Mouse (Mus musculus): Measurements from ENCODE around the gene Pcolce2. TPM values are rescaled to one million over a fixed set of nuclear protein-coding genes. Genes with fewer than 3 reads are reported as not detected.

The Pcolce2 gene
- polyA plus RNA-seq, 1 experiment: 1.00 TPM

DNA sequence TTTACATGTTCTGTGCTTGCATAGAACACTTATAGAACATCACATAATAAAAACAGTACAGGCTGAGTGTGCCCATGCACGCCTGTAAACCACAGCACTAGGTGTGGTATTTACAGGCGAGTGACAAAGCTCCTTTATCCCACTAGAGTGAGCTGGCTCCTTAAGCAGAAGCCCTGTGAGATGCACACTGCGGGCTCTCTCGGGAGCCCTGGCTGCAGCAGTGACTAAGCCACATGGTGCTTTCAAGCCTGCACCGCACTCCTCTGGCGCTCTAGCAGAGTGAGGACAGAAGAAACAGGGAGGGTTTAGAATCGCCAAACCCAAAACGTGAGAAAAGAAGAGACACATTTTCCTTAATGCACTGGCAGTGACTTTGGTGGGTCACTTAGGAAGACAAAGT, 75.2 kb downstream of the Pcolce2 start:
- DNase-seq (ENCODE audit: low read depth): peak; percentile 13
- TF ChIP-seq POLR2A (IDR thresholded peaks at IDR 0.05; ENCODE audit: borderline replicate concordance, extremely low read depth, insufficient read depth, insufficient read length, poor library complexity, severe bottlenecking) (no peak), CTCF (IDR thresholded peaks at IDR 0.05; ENCODE audit: borderline replicate concordance, extremely low read depth, insufficient read depth, insufficient read length) (no peak)

DNA sequence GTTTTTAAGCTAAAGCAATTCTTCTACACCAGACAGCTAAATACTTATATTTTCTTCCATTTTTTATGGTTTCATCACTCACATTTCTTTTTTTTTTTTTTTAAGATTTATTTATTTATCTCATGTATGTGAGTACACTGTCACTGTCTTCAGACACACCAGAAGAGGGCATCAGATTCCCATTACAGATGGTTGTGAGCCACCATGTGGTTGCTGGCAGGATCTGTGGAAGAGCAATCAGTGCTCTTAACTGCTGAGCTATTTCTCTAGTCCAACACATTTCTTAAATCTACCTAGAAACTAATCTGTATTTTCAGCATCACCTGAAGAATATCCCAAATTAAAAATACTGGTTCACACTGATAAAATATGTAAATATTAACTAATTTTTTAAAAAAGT, 98.8 kb downstream of the Pcolce2 start:
- TF ChIP-seq CTCF (IDR thresholded peaks at IDR 0.05; ENCODE audit: borderline replicate concordance, extremely low read depth, insufficient read depth, insufficient read length): no peak
- no peak for TF ChIP-seq POLR2A (IDR thresholded peaks at IDR 0.05; ENCODE audit: borderline replicate concordance, extremely low read depth, insufficient read depth, insufficient read length, poor library complexity, severe bottlenecking)
- peak; percentile 13 for DNase-seq (ENCODE audit: low read depth)

DNA sequence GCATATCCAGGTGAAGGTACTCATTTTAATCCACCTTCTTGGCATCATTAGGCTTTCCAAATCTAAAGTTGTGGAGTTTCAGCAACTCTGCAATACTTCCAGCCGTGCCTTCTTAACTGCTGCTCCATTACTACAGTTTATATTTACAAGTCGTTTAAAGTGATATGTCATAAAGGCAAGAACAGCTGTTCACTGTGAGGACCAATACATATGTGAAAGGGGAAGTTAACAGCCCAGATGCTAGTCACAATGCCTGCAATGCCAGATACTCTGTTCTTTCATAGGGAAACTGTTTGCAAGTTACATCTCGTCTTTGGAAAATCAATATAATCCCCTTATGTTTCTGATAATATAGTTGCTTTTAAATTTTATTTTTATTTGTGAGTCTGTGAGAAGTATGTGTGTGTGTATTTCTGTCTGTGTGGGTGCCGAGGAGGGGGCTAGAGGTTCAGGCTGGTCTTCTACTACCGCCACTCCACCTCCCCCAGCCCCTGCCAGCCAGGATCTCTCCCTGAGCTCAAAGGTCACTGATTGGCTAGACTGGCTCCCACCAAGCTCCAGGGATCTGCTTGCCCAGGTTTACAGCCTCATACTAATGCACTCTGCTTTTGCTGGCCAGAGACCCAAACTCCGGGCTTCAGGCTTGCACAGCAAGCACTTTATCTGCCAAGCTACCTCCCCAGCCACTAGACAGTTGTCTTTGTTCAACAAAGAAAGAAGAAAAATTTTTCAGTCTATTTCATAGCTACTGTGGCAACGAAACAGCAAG, 107.6 kb downstream of the Pcolce2 start:
- no peak for DNase-seq (ENCODE audit: low read depth)
- TF ChIP-seq CTCF (IDR thresholded peaks at IDR 0.05; ENCODE audit: borderline replicate concordance, extremely low read depth, insufficient read depth, insufficient read length): no peak
- no peak for TF ChIP-seq POLR2A (IDR thresholded peaks at IDR 0.05; ENCODE audit: borderline replicate concordance, extremely low read depth, insufficient read depth, insufficient read length, poor library complexity, severe bottlenecking)

DNA sequence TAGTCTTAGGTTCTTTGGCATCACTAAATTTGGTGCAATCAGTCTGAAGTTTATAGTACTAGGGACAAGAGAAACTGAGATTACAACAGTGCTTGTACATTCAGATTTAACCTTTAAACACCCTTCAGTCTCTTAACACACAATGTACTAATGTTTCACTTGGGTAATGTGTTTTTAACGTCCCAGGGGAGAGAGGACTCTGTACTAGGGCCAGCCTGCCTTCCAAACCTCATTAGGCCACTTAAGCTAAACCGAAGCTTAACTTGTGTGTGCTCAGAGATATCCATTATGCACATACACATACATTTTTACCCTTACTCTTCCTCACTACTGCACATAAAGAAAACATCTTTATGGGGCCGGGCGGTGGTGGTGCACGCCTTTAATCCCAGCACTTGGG, 109.9 kb downstream of the Pcolce2 start:
- TF ChIP-seq POLR2A (IDR thresholded peaks at IDR 0.05; ENCODE audit: borderline replicate concordance, extremely low read depth, insufficient read depth, insufficient read length, poor library complexity, severe bottlenecking) (no peak), CTCF (IDR thresholded peaks at IDR 0.05; ENCODE audit: borderline replicate concordance, extremely low read depth, insufficient read depth, insufficient read length) (no peak)
- DNase-seq (ENCODE audit: low read depth): no peak

Other genes starting within 250 kb of the Pcolce2 start
- 6.1 and 15.0 TPM in 2 replicates for gene Chst2, start 230.9 kb upstream of the Pcolce2 start, polyA plus RNA-seq (2012; rRNA removed)
- 28.0 and 35.1 TPM in 2 replicates for gene U2surp, start 125.6 kb upstream of the Pcolce2 start, polyA plus RNA-seq (2012; rRNA removed)
- 6.5 and 9.6 TPM in 2 replicates for gene Paqr9, start 77.9 kb upstream of the Pcolce2 start, polyA plus RNA-seq (2012; rRNA removed)
- 6.6 and 9.7 TPM in 2 replicates for gene Trpc1, start 112.8 kb downstream of the Pcolce2 start, polyA plus RNA-seq (2012; rRNA removed)
- 0.67 and 1.6 TPM in 2 replicates for gene Pls1, start 207.7 kb downstream of the Pcolce2 start, polyA plus RNA-seq (2012; rRNA removed)
- gene Atr, start 220.0 kb downstream of the Pcolce2 start, polyA plus RNA-seq (2012; rRNA removed): 12.0 and 12.2 TPM in 2 replicates

Measured in brain, embryonic 14.5 days (tissue).